Mouse (Mus musculus) macrophage (primary cell): ENCODE measurements around the gene Snx21. TPM values are rescaled to one million over a fixed set of nuclear protein-coding genes. Genes with fewer than 3 reads are reported as not detected.
A peak's percentile ranks its signal among the peaks of the same experiment; 100 is the strongest.

Experiments
- H3K27ac ChIP-seq: fragments of 350-480 bp; formaldehyde crosslinking; 2 replicates; pipeline ENCODE4 v1.9.0; 2021
- H3K36me3 ChIP-seq: fragments of 350-480 bp; formaldehyde crosslinking; 2 replicates; pipeline ENCODE4 v1.9.0; 2021; ENCODE audit errors: inconsistent target
- H3K4me3 ChIP-seq: fragments of 350-480 bp; formaldehyde crosslinking; 2 replicates; pipeline ENCODE4 v1.9.0; 2021; ENCODE audit errors: inconsistent target
- H3K79me2 ChIP-seq: fragments of 350-480 bp; formaldehyde crosslinking; 2 replicates; pipeline ENCODE4 v1.9.0; 2021; ENCODE audit errors: inconsistent target
- WGBS: methylation state at CpG from one replicate; pipeline ENCODE4 v1.1.7; 2026; ENCODE audit warnings: inconsistent platforms; ENCODE audit not compliant: missing documents; 5-methylcytosine and 5-hydroxymethylcytosine counted together
- polyA plus RNA-seq: library from polyadenylated mRNA; stranded (reverse); fragments of 250-400 nt; gene quantifications from 3 replicates; pipeline ENCODE4 v1.2.4, GENCODE M21; 2018; ENCODE audit warnings: inconsistent platforms

Snx21 gene
- polyA plus RNA-seq, 1 experiment from 2014 or later: 7.1 TPM

GRCm38 (mm10) chr2:164777246-164778014 lies 8.2 kb upstream of the Snx21 start:
- no peak overlapping the region for H3K4me3 ChIP-seq

GRCm38 (mm10) chr2:164778015-164778287 lies 7.7 kb upstream of the Snx21 start:
- WGBS: 93% methylated on average over 11 of the region's 11 CpGs
- H3K4me3 ChIP-seq: no peak overlapping the region
- H3K27ac ChIP-seq: no peak overlapping the region
- H3K79me2 ChIP-seq: no peaks in the 10 kb centered on the region
- no peaks in the 10 kb centered on the region for H3K36me3 ChIP-seq

More at GRCm38 (mm10) chr2:164777246-164778014, 8.2 kb upstream of the Snx21 start:
- Histone ChIP-seq H3K79me2 (no peaks in the 10 kb centered on the region), H3K36me3 (no peaks in the 10 kb centered on the region), H3K27ac (no peak overlapping the region)
- WGBS: 87% methylated on average over 30 of the region's 30 CpGs

- 88% methylated on average over 7 of the region's 7 CpGs for WGBS
- H3K27ac ChIP-seq: no peak overlapping the region
- H3K79me2 ChIP-seq: no peaks in the 10 kb centered on the region
- H3K36me3 ChIP-seq: no peaks in the 10 kb centered on the region
- no peak overlapping the region for H3K4me3 ChIP-seq
Measured at GRCm38 (mm10) chr2:164778809-164779208, 6.8 kb upstream of the Snx21 start.

- Histone ChIP-seq H3K4me3 (no peak within 1 kb of the TSS), H3K79me2 (no peaks in the 10 kb centered on the region), H3K27ac (no peak within 1 kb of the TSS), H3K36me3 (no peaks in the 10 kb centered on the region)
- WGBS: 78% methylated on average over 8 of the region's 8 CpGs
Measured at GRCm38 (mm10) chr2:164779481-164780086, 6.0 kb upstream of the Snx21 start, which contains the start of gene Tnnc2. Tnnc2 (minus strand) TSS chr2:164779967.

- Histone ChIP-seq H3K79me2 (no peaks in the 10 kb centered on the region), H3K27ac (no peak overlapping the region), H3K36me3 (no peaks in the 10 kb centered on the region), H3K4me3 (no peak overlapping the region)
- 78% methylated on average over 4 of the region's 4 CpGs for WGBS
Measured at GRCm38 (mm10) chr2:164781876-164782275, 3.7 kb upstream of the Snx21 start.

GRCm38 (mm10) chr2:164783926-164784581 lies 1.6 kb upstream of the Snx21 start:
- Histone ChIP-seq H3K79me2 (no peaks in the 10 kb centered on the region), H3K4me3 (no peak overlapping the region), H3K27ac (no peak overlapping the region), H3K36me3 (peaks cover 5% of the 10 kb centered on the region; the same call in 1 of the 2 replicates)
- WGBS: 75% methylated on average over 7 of the region's 7 CpGs

- Histone ChIP-seq H3K4me3 (peak overlapping the region; percentile 40), H3K36me3 (peaks cover 9% of the 10 kb centered on the region), H3K79me2 (no peaks in the 10 kb centered on the region), H3K27ac (peak overlapping the region; percentile 32)
- WGBS: 12% methylated on average over 7 of the region's 7 CpGs
Measured at GRCm38 (mm10) chr2:164784869-164785420, 678 bp upstream of the Snx21 start.

GRCm38 (mm10) chr2:164786388-164786885 lies 814 bp downstream of the Snx21 start:
- Histone ChIP-seq H3K79me2 (no peaks in the 10 kb centered on the region), H3K4me3 (peak overlapping the region; percentile 30), H3K27ac (no peak overlapping the region), H3K36me3 (peaks cover 15% of the 10 kb centered on the region)
- 20% methylated on average over 14 of the region's 15 CpGs for WGBS

- peaks cover 15% of the 10 kb centered on the region for H3K36me3 ChIP-seq
- WGBS: 58% methylated on average over 3 of the region's 3 CpGs
- no peak overlapping the region for H3K27ac ChIP-seq
- no peak overlapping the region for H3K4me3 ChIP-seq
- H3K79me2 ChIP-seq: no peaks in the 10 kb centered on the region
Measured at GRCm38 (mm10) chr2:164787032-164787431, 1.4 kb downstream of the Snx21 start.

GRCm38 (mm10) chr2:164787779-164788178 lies 2.2 kb downstream of the Snx21 start:
- Histone ChIP-seq H3K36me3 (peaks cover 23% of the 10 kb centered on the region), H3K27ac (no peak overlapping the region), H3K79me2 (no peaks in the 10 kb centered on the region), H3K4me3 (no peak overlapping the region)
- WGBS: 94% methylated on average over 10 of the region's 10 CpGs

GRCm38 (mm10) chr2:164788411-164788810 lies 2.8 kb downstream of the Snx21 start:
- WGBS: 95% methylated on average over 4 of the region's 4 CpGs
- no peak overlapping the region for H3K4me3 ChIP-seq
- H3K36me3 ChIP-seq: peaks cover 25% of the 10 kb centered on the region
- no peak overlapping the region for H3K27ac ChIP-seq
- no peaks in the 10 kb centered on the region for H3K79me2 ChIP-seq

GRCm38 (mm10) chr2:164790451-164790850 lies 4.8 kb downstream of the Snx21 start:
- Histone ChIP-seq H3K27ac (no peak overlapping the region), H3K36me3 (peaks cover 35% of the 10 kb centered on the region), H3K79me2 (no peaks in the 10 kb centered on the region), H3K4me3 (no peak overlapping the region)
- 94% methylated on average over 4 of the region's 4 CpGs for WGBS

- peaks cover 49% of the 10 kb centered on the region for H3K36me3 ChIP-seq
- H3K27ac ChIP-seq: no peak overlapping the region
- H3K4me3 ChIP-seq: no peak overlapping the region
- WGBS: 92% methylated on average over 18 of the region's 18 CpGs
- no peaks in the 10 kb centered on the region for H3K79me2 ChIP-seq
Measured at GRCm38 (mm10) chr2:164791841-164792261, 6.2 kb downstream of the Snx21 start.

- H3K79me2 ChIP-seq: no peaks in the 10 kb centered on the region
- H3K4me3 ChIP-seq: no peak overlapping the region
- H3K27ac ChIP-seq: no peak overlapping the region
- 95% methylated on average over 12 of the region's 12 CpGs for WGBS
- peaks cover 52% of the 10 kb centered on the region for H3K36me3 ChIP-seq
Measured at GRCm38 (mm10) chr2:164792400-164793190, 7.0 kb downstream of the Snx21 start.
